Mouse (Mus musculus): ENCODE results near the gene Kansl1l. TPM values are rescaled to one million over a fixed set of nuclear protein-coding genes. Genes with fewer than 3 reads are reported as not detected.

Kansl1l gene
- polyA plus RNA-seq, 1 experiment from 2014 or later = 22.4 TPM

- peaks cover 33% of the 10 kb centered on the region for H3K36me3 ChIP-seq
- WGBS = 81% methylated on average over 1 of the region's 1 CpGs
- H3K27me3 ChIP-seq = no peaks in the 10 kb centered on the region
- H3K4me3 ChIP-seq = no peak overlapping the region
- no peak; the same call in 1 of the 2 replicates for ATAC-seq (ENCODE audit: low FRiP score, low read depth)
- H3K4me1 ChIP-seq = peaks cover 9% of the 10 kb centered on the region
- H3K9me3 ChIP-seq = no peaks in the 10 kb centered on the region
- H3K9ac ChIP-seq = no peak overlapping the region
- H3K4me2 ChIP-seq (replicated peaks) = no peak overlapping the region
- no peak overlapping the region for H3K27ac ChIP-seq
Measured at GRCm38 (mm10) chr1:66839135-66839534, 21.8 kb upstream of the Kansl1l start.

- H3K4me1 ChIP-seq = peaks cover 14% of the 10 kb centered on the region
- H3K36me3 ChIP-seq = peaks cover 33% of the 10 kb centered on the region
- peak overlapping the region; percentile 19 for H3K4me2 ChIP-seq (replicated peaks)
- peak; percentile 38; the same call in 1 of the 2 replicates for ATAC-seq (ENCODE audit: low FRiP score, low read depth)
- no peak overlapping the region for H3K27ac ChIP-seq
- H3K27me3 ChIP-seq = no peaks in the 10 kb centered on the region
- H3K9ac ChIP-seq = no peak overlapping the region
- no peaks in the 10 kb centered on the region for H3K9me3 ChIP-seq
- no peak overlapping the region for H3K4me3 ChIP-seq
- 44% methylated on average over 16 of the region's 16 CpGs for WGBS
Measured at GRCm38 (mm10) chr1:66838184-66839042, 21.1 kb upstream of the Kansl1l start.

DNA sequence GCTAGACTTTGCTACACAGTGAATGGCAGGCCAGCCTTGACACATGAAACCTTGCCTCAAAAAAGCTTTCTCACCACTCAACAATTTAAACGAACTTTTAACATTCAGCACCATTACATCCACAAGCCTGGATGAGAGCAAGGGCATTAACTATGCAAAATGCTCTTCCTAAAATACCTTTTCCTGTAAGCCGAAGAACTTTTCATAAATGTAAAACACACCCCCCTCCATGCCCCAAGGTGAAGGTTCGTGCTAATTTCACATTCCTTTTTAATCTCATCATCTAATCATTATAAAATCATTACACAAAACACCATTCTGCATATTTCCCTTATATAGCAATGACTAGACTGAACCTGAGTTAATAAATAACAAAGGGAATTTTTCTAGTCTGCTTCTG lies 19.8 kb upstream of the Kansl1l start:
- 64% methylated on average over 3 of the region's 3 CpGs for WGBS

GRCm38 (mm10) chr1:66832636-66833165 lies 15.3 kb upstream of the Kansl1l start:
- Histone ChIP-seq H3K4me1 (peaks cover 25% of the 10 kb centered on the region), H3K4me3 (no peak overlapping the region), H3K27me3 (no peaks in the 10 kb centered on the region), H3K4me2 (replicated peaks) (no peak overlapping the region), H3K36me3 (peaks cover 11% of the 10 kb centered on the region; the same call in 1 of the 2 replicates), H3K9ac (no peak overlapping the region), H3K27ac (no peak overlapping the region), H3K9me3 (no peaks in the 10 kb centered on the region)
- 80% methylated on average over 7 of the region's 7 CpGs for WGBS
- no peak for ATAC-seq (ENCODE audit: low FRiP score, low read depth)

More for the DNA sequence above, 19.8 kb upstream of the Kansl1l start:
- Histone ChIP-seq H3K9me3 (no peaks in the 10 kb centered on the region), H3K36me3 (peaks cover 24% of the 10 kb centered on the region), H3K27me3 (no peaks in the 10 kb centered on the region), H3K27ac (no peak overlapping the region), H3K4me1 (peaks cover 24% of the 10 kb centered on the region), H3K4me3 (no peak overlapping the region), H3K4me2 (replicated peaks) (no peak overlapping the region), H3K9ac (no peak overlapping the region)
- no peak for ATAC-seq (ENCODE audit: low FRiP score, low read depth)

DNA sequence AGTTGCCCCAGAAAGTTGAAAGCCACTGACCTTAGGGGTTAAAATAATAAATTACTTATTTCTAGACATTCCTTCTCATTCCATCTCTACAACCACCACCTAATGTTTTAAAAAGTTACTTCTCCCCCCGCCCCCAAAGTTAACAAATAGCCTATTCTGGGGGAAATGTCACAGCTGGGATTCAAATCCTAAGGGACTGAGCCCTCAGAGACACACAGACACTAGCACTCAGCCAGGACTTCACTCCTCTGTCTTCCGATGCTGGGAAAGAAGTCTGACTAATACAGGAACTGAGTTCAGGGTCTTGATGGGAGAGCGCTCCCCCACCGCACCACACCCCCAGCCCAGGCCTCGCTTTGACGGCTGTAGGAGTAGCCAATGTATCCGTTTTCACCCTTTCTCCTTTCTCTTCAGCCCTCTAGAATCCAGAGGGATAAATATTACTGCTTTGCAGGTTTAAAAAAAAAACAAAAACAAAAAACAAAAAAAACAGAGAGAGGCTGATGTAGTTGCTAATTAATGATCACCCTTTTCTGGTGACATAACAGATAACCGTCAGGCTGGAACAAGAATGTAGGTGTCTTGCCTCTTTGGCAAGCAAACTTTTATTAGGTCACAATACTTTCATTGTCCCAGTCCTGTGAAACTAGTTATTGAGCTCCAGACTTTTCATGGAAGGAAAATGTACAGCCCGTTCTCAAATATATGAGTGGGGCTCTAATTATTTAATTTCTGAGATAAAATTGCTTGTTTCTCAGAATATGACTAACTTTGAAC lies 14.7 kb upstream of the Kansl1l start:
- 67% methylated on average over 9 of the region's 9 CpGs for WGBS
- H3K9me3 ChIP-seq = no peaks in the 10 kb centered on the region
- no peak overlapping the region for H3K9ac ChIP-seq
- H3K4me2 ChIP-seq (replicated peaks) = no peak overlapping the region
- no peak overlapping the region for H3K27ac ChIP-seq
- H3K4me3 ChIP-seq = no peak overlapping the region
- H3K36me3 ChIP-seq = peaks cover 11% of the 10 kb centered on the region; the same call in 1 of the 2 replicates
- no peaks in the 10 kb centered on the region for H3K27me3 ChIP-seq
- no peak for ATAC-seq (ENCODE audit: low FRiP score, low read depth)
- peaks cover 25% of the 10 kb centered on the region for H3K4me1 ChIP-seq

DNA sequence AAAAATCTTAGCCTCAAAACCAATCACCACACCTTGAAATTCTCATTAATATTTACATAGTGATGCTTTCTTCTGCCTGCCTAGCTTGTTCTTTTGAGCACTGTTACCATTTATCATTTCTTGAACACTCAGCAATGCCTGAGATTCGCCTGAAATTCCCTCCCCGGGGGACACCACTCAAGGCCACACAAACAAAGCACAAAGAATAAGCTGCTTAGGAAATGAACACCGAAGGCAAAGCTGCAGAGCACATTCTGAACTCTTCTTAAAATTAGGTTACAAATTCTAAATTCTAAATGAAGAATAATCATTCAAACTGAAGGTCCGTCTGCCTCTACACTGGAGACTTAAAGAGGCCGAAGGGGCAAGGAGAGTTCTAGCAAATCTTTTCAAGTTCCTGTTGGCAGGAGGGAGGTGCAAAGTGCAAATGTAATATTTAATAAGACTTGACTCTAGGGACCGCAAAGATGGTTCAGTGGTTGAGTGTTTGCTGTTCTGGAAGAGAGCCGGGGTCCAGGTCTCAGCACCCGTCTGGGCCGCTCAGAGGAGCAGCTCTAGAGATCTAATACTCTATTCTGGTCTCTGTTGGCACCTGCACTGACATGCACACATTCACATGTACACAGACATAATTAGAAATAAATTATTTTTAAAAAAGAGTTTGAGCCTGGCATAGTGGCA lies 12.2 kb upstream of the Kansl1l start:
- H3K9me3 ChIP-seq = no peaks in the 10 kb centered on the region

GRCm38 (mm10) chr1:66821966-66822365 lies 4.6 kb upstream of the Kansl1l start:
- Histone ChIP-seq H3K4me2 (replicated peaks) (no peak overlapping the region), H3K4me3 (no peak overlapping the region), H3K9me3 (no peaks in the 10 kb centered on the region), H3K27me3 (peaks cover 6% of the 10 kb centered on the region; the same call in 1 of the 2 replicates), H3K27ac (no peak overlapping the region), H3K9ac (no peak overlapping the region), H3K36me3 (no peaks in the 10 kb centered on the region), H3K4me1 (peaks cover 6% of the 10 kb centered on the region; the same call in 1 of the 2 replicates)
- WGBS = 81% methylated on average over 9 of the region's 9 CpGs
- ATAC-seq (ENCODE audit: low FRiP score, low read depth) = no peak

More for the DNA sequence above, 12.2 kb upstream of the Kansl1l start:
- no peaks in the 10 kb centered on the region for H3K36me3 ChIP-seq
- H3K4me1 ChIP-seq = peaks cover 23% of the 10 kb centered on the region
- no peak for ATAC-seq (ENCODE audit: low FRiP score, low read depth)
- H3K9ac ChIP-seq = no peak overlapping the region
- H3K4me3 ChIP-seq = no peak overlapping the region
- 88% methylated on average over 9 of the region's 9 CpGs for WGBS
- H3K27me3 ChIP-seq = no peaks in the 10 kb centered on the region
- H3K27ac ChIP-seq = no peak overlapping the region
- H3K4me2 ChIP-seq (replicated peaks) = no peak overlapping the region

DNA sequence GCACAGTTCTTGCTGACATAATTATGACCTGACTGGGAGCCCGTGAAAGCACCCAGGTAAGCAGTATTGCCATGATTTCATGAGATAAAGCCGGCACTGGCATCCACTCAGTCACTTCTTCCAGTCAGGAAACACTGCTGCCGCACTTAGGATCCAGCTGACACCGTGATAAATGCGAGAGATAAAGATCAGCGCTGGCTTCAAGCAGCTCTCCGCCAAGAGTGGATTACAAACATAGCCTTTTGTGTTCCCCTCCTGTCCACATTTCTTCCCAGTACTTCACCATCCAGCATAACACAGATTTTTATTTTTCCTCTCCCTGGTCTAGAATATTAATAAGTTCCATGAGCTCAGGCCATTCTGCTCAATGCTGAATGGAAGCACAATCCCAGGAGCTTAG lies 2.9 kb upstream of the Kansl1l start:
- WGBS = 14% methylated on average over 7 of the region's 7 CpGs
- peaks cover 8% of the 10 kb centered on the region for H3K4me1 ChIP-seq
- no peak overlapping the region for H3K4me2 ChIP-seq (replicated peaks)
- no peak for ATAC-seq (ENCODE audit: low FRiP score, low read depth)
- peaks cover 6% of the 10 kb centered on the region; the same call in 1 of the 2 replicates for H3K27me3 ChIP-seq
- H3K9me3 ChIP-seq = no peaks in the 10 kb centered on the region
- no peak overlapping the region for H3K27ac ChIP-seq
- no peak overlapping the region for H3K4me3 ChIP-seq
- H3K36me3 ChIP-seq = no peaks in the 10 kb centered on the region
- no peak overlapping the region for H3K9ac ChIP-seq

- ATAC-seq (ENCODE audit: low FRiP score, low read depth) = peak; percentile 46
- H3K36me3 ChIP-seq = no peaks in the 10 kb centered on the region
- H3K4me1 ChIP-seq = peaks cover 16% of the 10 kb centered on the region
- peak overlapping the region; percentile 92 for H3K9ac ChIP-seq
- peak overlapping the region; percentile 79 for H3K4me2 ChIP-seq (replicated peaks)
- WGBS = 1% methylated on average over 20 of the region's 20 CpGs
- peak overlapping the region; percentile 74 for H3K4me3 ChIP-seq
- peaks cover 6% of the 10 kb centered on the region; the same call in 1 of the 2 replicates for H3K27me3 ChIP-seq
- peak overlapping the region; percentile 98; the same call in 1 of the 2 replicates for H3K27ac ChIP-seq
- H3K9me3 ChIP-seq = no peaks in the 10 kb centered on the region
Measured at GRCm38 (mm10) chr1:66817865-66818315, 528 bp upstream of the Kansl1l start.

DNA sequence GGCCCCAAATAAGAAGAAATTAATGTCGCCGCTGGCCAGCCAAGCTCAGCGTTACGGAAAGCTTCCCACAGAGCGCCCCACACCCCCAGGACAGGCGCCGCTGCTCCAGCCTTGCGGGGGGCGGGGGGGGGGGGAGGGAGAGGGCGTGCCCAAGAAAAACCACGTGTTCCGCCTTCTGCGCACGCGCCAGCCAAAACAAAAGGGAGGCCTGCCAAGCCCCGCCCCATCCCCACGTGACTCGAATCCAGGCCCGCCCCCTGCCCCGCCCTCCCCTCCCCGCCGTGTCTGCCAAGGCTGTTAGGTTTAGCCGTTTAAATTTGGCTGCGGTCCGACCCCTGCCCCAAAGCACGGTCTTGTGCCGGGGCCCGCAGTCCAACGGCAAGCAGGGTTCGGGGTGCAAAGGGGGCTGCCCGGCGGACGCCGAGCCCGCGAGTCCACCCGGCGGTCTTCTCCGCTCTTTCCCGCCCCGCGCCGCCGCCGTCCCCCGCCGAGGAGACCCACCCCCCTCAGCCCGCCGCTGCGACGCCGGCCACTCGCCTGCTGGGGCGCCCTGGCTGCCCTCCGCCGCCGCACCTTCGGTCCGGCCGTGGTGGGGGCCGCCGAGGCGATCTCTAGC lies 417 bp downstream of the Kansl1l start:
- WGBS = under 1% methylated on average over 57 of the region's 63 CpGs
- Histone ChIP-seq H3K4me3 (peak overlapping the region; percentile 74), H3K9me3 (no peaks in the 10 kb centered on the region), H3K36me3 (no peaks in the 10 kb centered on the region), H3K27me3 (peaks cover 6% of the 10 kb centered on the region; the same call in 1 of the 2 replicates), H3K9ac (peak overlapping the region; percentile 92), H3K27ac (peak overlapping the region; percentile 98), H3K4me2 (replicated peaks) (peak overlapping the region; percentile 79), H3K4me1 (peaks cover 16% of the 10 kb centered on the region)
- peak; percentile 88 for ATAC-seq (ENCODE audit: low FRiP score, low read depth)
